Mouse (Mus musculus) ES-Bruce4 (cell line): Measurements from ENCODE around the gene Ptbp3.

ENCODE experiments used
- CTCF ChIP-seq: IDR thresholded peaks from one replicate; pipeline ENCODE4 v1.8.1; 2011; ENCODE audit warnings: low read depth, low read length
- EP300 ChIP-seq: IDR thresholded peaks from 2 replicates; pipeline ENCODE4 v1.6.1; 2011; ENCODE audit warnings: low read depth, low read length; ENCODE audit not compliant: insufficient read depth
- POLR2A ChIP-seq: IDR thresholded peaks from one replicate; pipeline ENCODE4 v1.8.1; 2011; ENCODE audit warnings: low read length; ENCODE audit not compliant: insufficient read depth

DNA sequence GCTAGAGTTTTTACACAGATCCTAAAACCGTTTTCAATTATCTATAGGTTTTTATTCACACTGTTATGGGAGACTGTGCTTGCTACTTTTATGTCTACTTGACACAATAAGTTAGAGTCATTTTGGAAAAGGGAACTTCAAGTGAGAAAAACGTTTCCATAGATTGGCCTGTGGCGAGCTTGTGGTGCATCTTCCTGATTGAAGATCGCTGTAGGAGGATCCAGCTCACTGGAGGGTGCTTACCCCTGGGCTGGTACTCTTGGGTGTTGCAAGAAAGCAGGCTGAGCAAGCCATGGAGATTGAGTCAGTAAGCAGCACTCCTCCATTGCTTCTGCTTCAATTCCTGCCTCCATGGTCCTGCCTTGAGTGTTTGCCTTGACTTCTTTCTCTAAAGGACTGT lies 113.2 kb downstream of the Ptbp3 start:
- TF ChIP-seq POLR2A (no peak), CTCF (no peak), EP300 (no peak)
